Mouse (Mus musculus): ENCODE data around the gene Abcc4.

GRCm38 (mm10) chr14:118710945-118711344 is 4.9 kb upstream of the Abcc4 start:
- TF ChIP-seq CTCF (IDR thresholded peaks at IDR 0.05; ENCODE audit: low read depth, low read length) (no peak), TAL1 (conservative IDR thresholded peaks at IDR 0.05; ENCODE audit: low read depth, low read length) (no peak), GATA1 (IDR thresholded peaks at IDR 0.05; ENCODE audit: borderline replicate concordance, low read length) (no peak), POLR2AphosphoS5 (IDR thresholded peaks at IDR 0.05; ENCODE audit: insufficient replicate concordance, low read depth, low read length) (no peak), GATA2 (IDR thresholded peaks at IDR 0.05; ENCODE audit: borderline replicate concordance, low read depth, low read length) (no peak)
